Mouse (Mus musculus) liver, embryonic 16.5 days (tissue): Measurements from ENCODE around the gene Capn6. TPM values are rescaled to one million over a fixed set of nuclear protein-coding genes. Genes with fewer than 3 reads are reported as not detected.

Experiments used
- ATAC-seq: fragments of 200-750 bp; cut with Nextera tagmentation; 2 replicates; pipeline ENCODE4 v1.8.0; 2017; ENCODE audit warnings: low read depth, mild to moderate bottlenecking, moderate number of reproducible peaks, moderate library complexity
- H3K27ac ChIP-seq: fragments of 300-500 bp; sonication (generic); 2 replicates; pipeline ENCODE4 v1.5.1; 2014; ENCODE audit warnings: mild to moderate bottlenecking, low read length
- H3K27me3 ChIP-seq: fragments of 300-500 bp; sonication (generic); 2 replicates; pipeline ENCODE4 v1.6.1; 2014; ENCODE audit warnings: low read depth, low read length, mixed read lengths; ENCODE audit not compliant: control insufficient read depth, insufficient read depth
- H3K36me3 ChIP-seq: fragments of 300-500 bp; sonication (generic); 2 replicates; pipeline ENCODE4 v1.6.1; 2014; ENCODE audit warnings: mild to moderate bottlenecking; ENCODE audit not compliant: control insufficient read depth, insufficient read depth
- H3K4me1 ChIP-seq: fragments of 300-500 bp; sonication (generic); 2 replicates; pipeline ENCODE4 v1.6.1; 2014; ENCODE audit warnings: low read depth, low read length, mixed read lengths; ENCODE audit not compliant: control insufficient read depth
- H3K4me2 ChIP-seq: fragments of 300-500 bp; sonication (generic); 2 replicates; pipeline ENCODE4 v1.6.1; 2014; ENCODE audit warnings: low read depth, low read length, mixed read lengths
- H3K4me3 ChIP-seq: fragments of 300-500 bp; sonication (generic); 2 replicates; pipeline ENCODE4 v1.5.1; 2014; ENCODE audit warnings: low read depth, mild to moderate bottlenecking, low read length
- H3K9ac ChIP-seq: fragments of 300-500 bp; sonication (generic); 2 replicates; pipeline ENCODE4 v1.6.1; 2014; ENCODE audit warnings: low read depth, low read length
- H3K9me3 ChIP-seq: fragments of 300-500 bp; sonication (generic); replicated peaks from 2 replicates; pipeline ENCODE4 v1.6.1; 2016; ENCODE audit warnings: low read length; ENCODE audit not compliant: control insufficient read depth
- WGBS: fragments of 180-500 bp; shearing (Covaris S2); extraction: QIAGEN DNeasy Blood & Tissue Kit; methylation state at CpG from one replicate; pipeline ENCODE4 v1.1.7; 2014; ENCODE audit not compliant: insufficient replicate concordance; 5-methylcytosine and 5-hydroxymethylcytosine counted together
- polyA plus RNA-seq: library from polyadenylated mRNA; unstranded; fragments of >200 nt; fragmentation: Nextera tagmentation; extraction: Ambion mirVana; gene quantifications from 2 replicates; pipeline ENCODE4 v1.2.1, GENCODE M21; 2015

Capn6 gene
- 13.2 and 15.4 TPM in 2 replicates for polyA plus RNA-seq

DNA sequence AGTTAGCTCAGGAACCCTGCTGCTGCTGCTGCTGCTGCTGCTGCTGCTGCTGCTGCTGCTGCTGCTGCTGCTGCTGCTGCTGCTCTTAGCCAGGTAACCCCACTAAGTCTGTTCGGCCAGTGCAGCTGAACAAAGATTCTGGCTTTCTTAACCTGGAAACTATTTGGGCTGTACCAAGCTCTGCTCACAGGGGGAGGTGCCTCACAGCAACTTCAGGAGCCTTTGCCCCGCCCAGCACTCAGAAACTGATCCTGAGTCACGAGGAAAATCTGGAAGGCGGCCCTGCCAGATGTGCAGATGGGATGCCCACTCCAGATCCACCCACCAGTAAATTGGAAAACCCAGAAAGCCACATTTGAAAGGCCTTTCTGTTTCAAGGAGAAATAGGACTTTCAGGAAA lies at the start of gene Capn6:
TSS of gene Capn6 (minus strand) at position 203 of the 400 bp plus-strand sequence.
- Histone ChIP-seq H3K4me2 (no peak within 1 kb of the TSS), H3K27me3 (no peaks in the 10 kb centered on the region), H3K9me3 (no peaks in the 10 kb centered on the region), H3K4me1 (no peaks in the 10 kb centered on the region), H3K4me3 (no peak within 1 kb of the TSS), H3K27ac (no peak within 1 kb of the TSS), H3K9ac (no peak within 1 kb of the TSS), H3K36me3 (no peaks in the 10 kb centered on the region)
- 43% methylated on average over 4 of the region's 4 CpGs for WGBS
- no peak for ATAC-seq

DNA sequence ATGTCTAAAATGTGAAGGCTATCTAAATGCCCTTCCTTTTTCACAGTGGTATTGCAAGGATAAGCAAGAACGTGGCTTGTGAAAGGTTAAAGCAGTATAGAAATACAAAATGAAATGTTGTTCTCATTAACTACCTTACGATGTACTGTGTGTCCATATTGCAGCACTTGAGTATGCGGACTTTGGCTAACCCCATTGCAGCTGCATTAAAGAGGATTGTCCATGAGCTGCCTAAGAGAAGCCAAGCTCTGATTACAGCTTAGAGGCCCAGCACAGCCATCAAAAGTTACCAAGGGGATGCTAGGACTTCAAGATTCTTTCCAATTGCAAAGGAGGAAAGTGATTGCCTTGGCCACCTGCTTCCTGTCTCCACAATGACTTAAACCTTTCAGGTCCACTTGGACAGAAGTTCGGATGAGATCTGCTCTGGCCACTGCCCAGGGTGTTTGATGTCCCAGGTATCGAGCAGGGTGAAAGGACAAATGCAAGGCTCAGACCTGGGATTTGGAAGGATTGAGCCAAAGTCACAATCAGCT lies 40.0 kb upstream of the Capn6 start:
- no peak for ATAC-seq

DNA sequence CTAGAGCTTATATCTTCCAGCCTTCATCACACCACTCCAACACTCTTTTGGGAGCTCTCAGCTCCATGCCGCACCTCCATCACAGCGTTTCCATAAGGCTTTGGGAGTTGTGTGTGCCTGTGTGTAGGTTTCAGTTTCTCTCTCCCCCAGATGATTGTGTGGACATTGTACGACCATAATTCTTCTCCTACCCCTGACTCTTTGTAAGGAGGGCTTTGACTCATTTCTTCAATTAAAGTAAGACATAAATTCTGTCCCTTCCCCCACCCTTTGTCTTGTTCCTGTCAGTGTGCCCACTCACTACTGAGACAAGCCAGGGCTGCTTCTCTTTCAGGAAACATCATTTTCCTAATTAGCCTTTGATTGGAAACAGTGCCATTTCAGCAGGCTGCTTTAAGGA lies 24.1 kb upstream of the Capn6 start:
- no peak for ATAC-seq
- H3K36me3 ChIP-seq, result no peaks in the 10 kb centered on the region
- 50% methylated on average over 3 of the region's 3 CpGs for WGBS
- no peaks in the 10 kb centered on the region for H3K4me1 ChIP-seq
- H3K27ac ChIP-seq, result no peak overlapping the region
- H3K4me3 ChIP-seq, result no peak overlapping the region
- no peaks in the 10 kb centered on the region for H3K9me3 ChIP-seq
- H3K27me3 ChIP-seq, result no peaks in the 10 kb centered on the region; the same call in 1 of the 2 replicates
- no peak overlapping the region for H3K9ac ChIP-seq
- H3K4me2 ChIP-seq, result no peak overlapping the region

More for the DNA sequence above, 40.0 kb upstream of the Capn6 start:
- Histone ChIP-seq H3K4me3 (no peak overlapping the region), H3K27ac (no peak overlapping the region), H3K36me3 (no peaks in the 10 kb centered on the region), H3K27me3 (no peaks in the 10 kb centered on the region), H3K9me3 (no peaks in the 10 kb centered on the region), H3K9ac (no peak overlapping the region), H3K4me1 (no peaks in the 10 kb centered on the region), H3K4me2 (no peak overlapping the region)
- WGBS, result 56% methylated on average over 5 of the region's 5 CpGs

DNA sequence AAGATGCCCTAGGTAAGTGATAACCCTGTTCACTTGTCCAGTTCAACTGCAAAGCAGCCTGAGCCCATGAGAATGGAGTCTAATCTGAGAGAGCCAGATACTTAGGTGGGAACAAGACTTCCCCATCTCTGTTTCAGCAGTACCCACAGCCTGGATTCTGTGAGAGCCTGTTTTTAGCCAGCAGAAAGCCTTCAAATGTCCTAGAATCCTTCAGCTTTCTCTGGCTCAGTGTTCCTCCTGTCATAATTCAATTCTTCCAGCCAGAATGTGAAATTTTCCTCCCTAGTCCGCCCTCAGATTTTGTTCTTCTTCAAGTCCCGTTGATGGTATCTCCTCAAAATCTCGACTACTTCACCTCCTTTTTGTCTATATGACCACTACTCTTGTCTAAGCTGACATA lies 22.8 kb upstream of the Capn6 start:
- ATAC-seq, result no peak
- no peaks in the 10 kb centered on the region for H3K4me1 ChIP-seq
- H3K27me3 ChIP-seq, result no peaks in the 10 kb centered on the region; the same call in 1 of the 2 replicates
- no peak overlapping the region for H3K9ac ChIP-seq
- H3K4me3 ChIP-seq, result no peak overlapping the region
- no peak overlapping the region for H3K27ac ChIP-seq
- WGBS, result 52% methylated on average over 3 of the region's 3 CpGs
- H3K4me2 ChIP-seq, result no peak overlapping the region
- H3K9me3 ChIP-seq, result no peaks in the 10 kb centered on the region
- no peaks in the 10 kb centered on the region for H3K36me3 ChIP-seq

DNA sequence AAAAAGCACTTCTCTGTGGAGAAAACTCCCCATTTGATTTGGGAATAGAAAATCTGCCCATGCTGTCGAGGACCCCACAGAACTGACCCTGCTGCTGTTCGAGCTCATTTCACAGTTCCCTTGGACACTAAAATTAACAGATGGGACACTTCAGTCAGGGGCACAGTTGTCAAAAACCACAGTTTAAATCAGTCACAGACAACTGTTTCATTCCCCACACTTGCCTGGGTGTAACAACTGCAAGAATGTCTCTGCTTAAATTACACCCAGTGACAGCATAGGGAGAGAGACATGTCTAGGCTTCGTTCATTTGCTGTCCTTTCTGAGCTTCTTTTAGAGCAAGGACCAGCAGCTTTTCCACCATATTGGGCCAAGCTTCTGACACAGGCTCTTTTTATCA lies 19.4 kb upstream of the Capn6 start:
- 58% methylated on average over 3 of the region's 3 CpGs for WGBS

DNA sequence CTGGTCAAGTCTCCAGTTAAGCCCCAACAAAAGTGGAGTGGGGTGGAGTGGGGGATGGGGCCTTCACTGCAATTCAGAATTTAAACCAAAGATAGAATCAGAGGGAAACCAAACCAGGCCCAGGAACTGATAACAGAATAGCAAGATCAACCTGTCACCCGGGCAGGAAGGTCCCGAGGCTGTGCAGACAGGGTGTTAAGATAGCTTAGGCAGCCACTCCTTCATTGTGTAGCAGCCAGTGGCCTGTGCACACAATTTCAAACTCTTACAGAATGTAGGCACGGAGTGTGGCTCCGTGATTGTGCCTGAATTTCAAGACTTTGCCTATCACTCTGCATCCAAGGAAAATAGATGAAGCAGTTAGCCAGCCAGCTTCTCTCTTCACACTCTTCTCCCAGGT lies 693 bp downstream of the Capn6 start:
- H3K36me3 ChIP-seq, result no peaks in the 10 kb centered on the region
- no peak for ATAC-seq
- no peak overlapping the region for H3K4me2 ChIP-seq
- H3K27me3 ChIP-seq, result no peaks in the 10 kb centered on the region
- no peak overlapping the region for H3K27ac ChIP-seq
- no peaks in the 10 kb centered on the region for H3K9me3 ChIP-seq
- no peaks in the 10 kb centered on the region for H3K4me1 ChIP-seq
- WGBS, result 33% methylated on average over 4 of the region's 4 CpGs
- no peak overlapping the region for H3K9ac ChIP-seq
- no peak overlapping the region for H3K4me3 ChIP-seq

More for the DNA sequence above, 19.4 kb upstream of the Capn6 start:
- Histone ChIP-seq H3K9me3 (no peaks in the 10 kb centered on the region), H3K4me3 (no peak overlapping the region), H3K4me2 (no peak overlapping the region), H3K36me3 (no peaks in the 10 kb centered on the region), H3K4me1 (no peaks in the 10 kb centered on the region), H3K27me3 (no peaks in the 10 kb centered on the region; the same call in 1 of the 2 replicates), H3K9ac (no peak overlapping the region), H3K27ac (no peak overlapping the region)
- no peak for ATAC-seq

DNA sequence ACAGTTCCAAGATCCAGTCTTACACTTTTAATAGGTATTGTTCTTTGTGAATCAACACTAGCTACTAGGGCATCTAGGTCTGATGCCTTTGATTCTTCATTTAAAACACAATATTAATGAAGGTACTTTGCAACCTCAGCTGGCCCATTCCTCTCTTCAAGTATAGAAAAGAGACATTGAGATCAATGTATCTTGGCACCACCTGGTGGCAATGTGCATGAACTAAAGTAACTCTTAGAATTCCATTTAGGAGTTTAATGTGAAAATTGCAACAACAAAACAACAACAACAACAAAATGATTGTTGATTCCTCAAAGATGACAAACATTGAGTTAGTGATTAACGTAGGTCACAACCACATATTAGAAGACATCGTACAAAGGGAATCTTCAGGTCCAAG lies 8.3 kb downstream of the Capn6 start:
- no peak for ATAC-seq
- H3K27ac ChIP-seq, result no peak overlapping the region

DNA sequence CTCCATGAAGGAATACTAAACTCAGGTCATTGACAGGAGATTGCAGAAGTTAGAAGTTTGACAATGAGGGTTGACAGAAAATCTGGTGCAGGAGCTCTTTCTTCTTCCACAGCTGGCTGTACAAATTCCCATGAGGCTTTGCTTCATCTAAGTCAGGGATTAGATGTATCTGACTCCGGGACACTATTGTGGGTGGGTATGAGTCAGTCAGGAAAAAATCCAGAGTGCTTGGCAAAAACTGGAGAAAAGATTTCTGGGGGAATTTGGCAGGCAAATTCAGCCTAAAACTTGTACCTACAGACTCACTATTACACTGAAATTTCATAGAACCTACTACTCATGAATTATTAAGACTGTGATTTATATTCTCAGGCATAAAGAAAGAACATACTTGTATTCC lies 11.3 kb downstream of the Capn6 start:
- no peak for ATAC-seq
- H3K4me3 ChIP-seq, result no peak overlapping the region
- no peaks in the 10 kb centered on the region for H3K27me3 ChIP-seq
- no peak overlapping the region for H3K27ac ChIP-seq
- no peak overlapping the region for H3K9ac ChIP-seq
- H3K4me2 ChIP-seq, result no peak overlapping the region
- H3K36me3 ChIP-seq, result no peaks in the 10 kb centered on the region
- no peaks in the 10 kb centered on the region for H3K9me3 ChIP-seq
- H3K4me1 ChIP-seq, result no peaks in the 10 kb centered on the region
- WGBS, result 48% methylated on average over 1 of the region's 1 CpGs

More for the DNA sequence above, 8.3 kb downstream of the Capn6 start:
- H3K4me2 ChIP-seq, result no peak overlapping the region
- 64% methylated on average over 2 of the region's 2 CpGs for WGBS
- no peak overlapping the region for H3K4me3 ChIP-seq
- no peaks in the 10 kb centered on the region for H3K9me3 ChIP-seq
- no peaks in the 10 kb centered on the region for H3K27me3 ChIP-seq
- no peaks in the 10 kb centered on the region for H3K36me3 ChIP-seq
- H3K4me1 ChIP-seq, result no peaks in the 10 kb centered on the region
- no peak overlapping the region for H3K9ac ChIP-seq

DNA sequence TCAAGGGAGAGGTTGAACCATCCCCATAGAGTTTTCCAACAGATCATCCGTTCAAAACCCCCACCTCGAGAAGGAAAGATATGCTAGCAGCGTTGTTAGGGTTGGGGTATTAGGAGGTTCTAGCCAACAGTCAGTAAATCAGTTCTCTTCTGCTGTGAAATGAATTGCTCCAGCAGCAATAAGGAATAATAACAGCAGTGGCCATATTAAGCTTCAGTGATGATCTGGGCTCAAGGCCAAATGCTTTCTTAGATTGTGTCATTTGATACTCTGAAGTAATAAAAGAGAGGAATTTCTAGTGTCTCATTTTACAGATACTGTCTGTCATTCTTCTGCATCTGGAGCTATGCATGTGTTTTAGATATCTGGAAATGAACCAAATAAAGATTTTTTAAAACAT lies 64.7 kb downstream of the Capn6 start:
- H3K4me1 ChIP-seq, result no peaks in the 10 kb centered on the region

More for the DNA sequence above, 64.7 kb downstream of the Capn6 start:
- Histone ChIP-seq H3K9ac (no peak overlapping the region), H3K9me3 (no peaks in the 10 kb centered on the region), H3K27me3 (no peaks in the 10 kb centered on the region), H3K4me3 (no peak overlapping the region), H3K36me3 (no peaks in the 10 kb centered on the region), H3K4me2 (no peak overlapping the region), H3K27ac (no peak overlapping the region)
- WGBS, result 64% methylated on average over 3 of the region's 3 CpGs
- no peak for ATAC-seq
